Mouse (Mus musculus) lung, adult 2 months (tissue): Measurements from ENCODE around the gene Smim12.

Experiments
- CTCF ChIP-seq: fragments of 200-500 bp; IDR thresholded peaks from 2 replicates; pipeline ENCODE4 v1.5.1; 2011; ENCODE audit warnings: mild to moderate bottlenecking, low read length, control low read depth; ENCODE audit not compliant: insufficient read depth
- POLR2A ChIP-seq: fragments of 200-500 bp; IDR thresholded peaks from 2 replicates; pipeline ENCODE4 v1.6.1; 2011; ENCODE audit warnings: low read depth, mild to moderate bottlenecking, control low read depth, low read length, borderline replicate concordance; ENCODE audit errors: extremely low read depth

GRCm38 (mm10) chr4:127286907-127287306 is 43.3 kb downstream of the Smim12 start:
- TF ChIP-seq CTCF (no peak), POLR2A (no peak)
